Mouse (Mus musculus) adrenal gland, postnatal 4 days (tissue): Measurements from ENCODE around the gene Plaur. TPM values are rescaled to one million over a fixed set of nuclear protein-coding genes. Genes with fewer than 3 reads are reported as not detected.
"Not testable (repeated sequence)": the region's sequence is repeated elsewhere in the genome, so short reads cannot be mapped to it uniquely, and the experiment has no call there.

Experiments
- DNase-seq, 2 experiments: peaks; one replicate each; pipeline ENCODE4 v3.0.0; 2021 to 2022; ENCODE audit warnings: low spot score in 2 of 2, mixed read lengths in 2 of 2
- total RNA-seq, 2 experiments: library from RNA; stranded (reverse); gene quantifications; 2 replicates each; pipeline ENCODE4 v1.2.3; 2021

Gene Plaur
- total RNA-seq, 2 experiments from 2014 or later, result 11.9 to 13.1 TPM

GRCm38 (mm10) chr7:24476338-24476737 lies 14.1 kb downstream of the Plaur start:
- no peak for DNase-seq

- DNase-seq, result no peak
Measured at GRCm38 (mm10) chr7:24476856-24477255, 14.6 kb downstream of the Plaur start.

GRCm38 (mm10) chr7:24478911-24479310 lies 16.6 kb downstream of the Plaur start:
- no peak for DNase-seq

GRCm38 (mm10) chr7:24479685-24480084 lies 17.4 kb downstream of the Plaur start:
- no peak for DNase-seq

GRCm38 (mm10) chr7:24480121-24480941 lies 18.0 kb downstream of the Plaur start:
- DNase-seq, result no peak

GRCm38 (mm10) chr7:24480986-24481473 lies 18.7 kb downstream of the Plaur start:
- no peak for DNase-seq

- peak; percentile 65 to 68 for DNase-seq
Measured at GRCm38 (mm10) chr7:24481474-24482207, 19.4 kb downstream of the Plaur start, which contains the start of gene Cadm4. Gene Cadm4, plus strand, starts transcription at chr7:24482023.

GRCm38 (mm10) chr7:24482208-24483020 lies 20.1 kb downstream of the Plaur start:
- DNase-seq, result no peak

- DNase-seq, result not testable (repeated sequence)
Measured at GRCm38 (mm10) chr7:24483291-24483690, 21.0 kb downstream of the Plaur start.

- no peak for DNase-seq
Measured at GRCm38 (mm10) chr7:24485481-24485880, 23.2 kb downstream of the Plaur start.

GRCm38 (mm10) chr7:24486654-24487130 lies 24.4 kb downstream of the Plaur start:
- DNase-seq, result no peak

GRCm38 (mm10) chr7:24487403-24487802 lies 25.1 kb downstream of the Plaur start:
- no peak for DNase-seq

- DNase-seq, result no peak
Measured at GRCm38 (mm10) chr7:24488303-24488702, 26.0 kb downstream of the Plaur start.

GRCm38 (mm10) chr7:24499856-24500577 lies 37.7 kb downstream of the Plaur start:
- no peak for DNase-seq

- DNase-seq, result no peak
Measured at GRCm38 (mm10) chr7:24500929-24501328, 38.6 kb downstream of the Plaur start.

GRCm38 (mm10) chr7:24501492-24501891 lies 39.2 kb downstream of the Plaur start:
- no peak for DNase-seq

- no peak for DNase-seq
Measured at GRCm38 (mm10) chr7:24504004-24504403, 41.7 kb downstream of the Plaur start.

- no peak for DNase-seq
Measured at GRCm38 (mm10) chr7:24504868-24505267, 42.6 kb downstream of the Plaur start.

- no peak for DNase-seq
Measured at GRCm38 (mm10) chr7:24505447-24506064, 43.3 kb downstream of the Plaur start.

- DNase-seq, result no peak
Measured at GRCm38 (mm10) chr7:24506065-24506459, 43.8 kb downstream of the Plaur start.
